In genomic region chr9:75285363-75285762, GRCm38 (mm10) we compare ENCODE assay signal across 17 mouse cellular contexts. TPM values are rescaled to one million over a fixed set of nuclear protein-coding genes. Genes with fewer than 3 reads are reported as not detected.
"Had no signal": no experiment of that assay in that cellular context is flagged by ENCODE, and none has a peak within 500 bp of the region (broad histone marks: within the 10 kb centered on the region; RNA-seq: fewer than 3 reads in every experiment).

No protein-coding gene starts in this region.

- H3K36me3 ChIP-seq: limb, embryonic 12.5 days; midbrain, embryonic 12.5 days; neural tube, embryonic 13.5 days; stomach, embryonic 15.5 days had no signal

- H3K4me1 ChIP-seq: limb, embryonic 12.5 days; neural tube, embryonic 13.5 days; stomach, embryonic 15.5 days had no signal

- DNase-seq: kidney, adult 8-10 months; kidney, postnatal 10 days; kidney, postnatal 4 days; liver; lung, postnatal 10 days; retina, postnatal 1 day; right cerebral cortex, postnatal 4 days; thymus, postnatal 36 days had no signal

- H3K9ac ChIP-seq: limb, embryonic 12.5 days; midbrain, embryonic 12.5 days; neural tube, embryonic 13.5 days; stomach, embryonic 15.5 days had no signal

- ATAC-seq: intestine, embryonic 16.5 days; midbrain, embryonic 16.5 days had no signal

- H3K4me2 ChIP-seq: limb, embryonic 12.5 days; midbrain, embryonic 12.5 days; neural tube, embryonic 13.5 days; stomach, embryonic 15.5 days had no signal

- H3K4me3 ChIP-seq: left cerebral cortex, adult 2 months; limb, embryonic 12.5 days; megakaryocyte, embryonic 14.5 days; midbrain, embryonic 12.5 days; neural tube, embryonic 13.5 days; stomach, embryonic 15.5 days had no signal

- H3K27ac ChIP-seq: left cerebral cortex, adult 2 months; limb, embryonic 12.5 days; macrophage; midbrain, embryonic 12.5 days; neural tube, embryonic 13.5 days; stomach, embryonic 15.5 days had no signal

- H3K9me3 ChIP-seq: limb, embryonic 12.5 days; midbrain, embryonic 12.5 days; neural tube, embryonic 13.5 days; stomach, embryonic 15.5 days had no signal

- H3K27me3 ChIP-seq: stomach, embryonic 15.5 days had no signal

RNA-seq across cellular contexts. Expression of gene Myo5c, which starts 53.5 kb away (rescaled TPM):
- polyA plus RNA-seq: macrophage had no signal
